Mouse (Mus musculus) splenic B cell, adult 2 months (primary cell): ENCODE measurements around the gene Ptprg.

Source experiments
- DNase-seq: peaks from one replicate; pipeline ENCODE4 v3.0.0-alpha.2; 2011; ENCODE audit warnings: low read depth, low spot score
- H3K27me3 ChIP-seq: 2 replicates; pipeline ENCODE4 v1.6.1; 2012; ENCODE audit warnings: mild to moderate bottlenecking, low read length, moderate library complexity, mixed read lengths; ENCODE audit not compliant: control insufficient read depth, poor library complexity, insufficient read depth, severe bottlenecking
- H3K36me3 ChIP-seq: 2 replicates; pipeline ENCODE4 v1.6.1; 2012; ENCODE audit warnings: mild to moderate bottlenecking, low read length, moderate library complexity, mixed read lengths; ENCODE audit not compliant: control insufficient read depth, poor library complexity, insufficient read depth, severe bottlenecking

Gene Ptprg

GRCm38 (mm10) chr14:11620314-11620713 lies 67.0 kb downstream of the Ptprg start:
- no peaks in the 10 kb centered on the region for H3K36me3 ChIP-seq
- H3K27me3 ChIP-seq, result no peaks in the 10 kb centered on the region
- DNase-seq, result no peak

- Histone ChIP-seq H3K36me3 (no peaks in the 10 kb centered on the region), H3K27me3 (no peaks in the 10 kb centered on the region)
- no peak for DNase-seq
Observed at GRCm38 (mm10) chr14:11620962-11621568, 67.7 kb downstream of the Ptprg start.

- H3K36me3 ChIP-seq, result no peaks in the 10 kb centered on the region
- H3K27me3 ChIP-seq, result no peaks in the 10 kb centered on the region
- DNase-seq, result no peak
Observed at GRCm38 (mm10) chr14:11623576-11623975, 70.2 kb downstream of the Ptprg start.

GRCm38 (mm10) chr14:11630736-11631135 lies 77.4 kb downstream of the Ptprg start:
- no peak for DNase-seq
- no peaks in the 10 kb centered on the region for H3K36me3 ChIP-seq
- no peaks in the 10 kb centered on the region for H3K27me3 ChIP-seq

GRCm38 (mm10) chr14:11631505-11631904 lies 78.2 kb downstream of the Ptprg start:
- Histone ChIP-seq H3K36me3 (no peaks in the 10 kb centered on the region), H3K27me3 (no peaks in the 10 kb centered on the region)
- no peak for DNase-seq

GRCm38 (mm10) chr14:11637673-11638072 lies 84.3 kb downstream of the Ptprg start:
- Histone ChIP-seq H3K36me3 (no peaks in the 10 kb centered on the region), H3K27me3 (no peaks in the 10 kb centered on the region)
- no peak for DNase-seq

GRCm38 (mm10) chr14:11639366-11639765 lies 86.0 kb downstream of the Ptprg start:
- DNase-seq, result no peak
- H3K36me3 ChIP-seq, result no peaks in the 10 kb centered on the region
- H3K27me3 ChIP-seq, result no peaks in the 10 kb centered on the region

- Histone ChIP-seq H3K36me3 (no peaks in the 10 kb centered on the region), H3K27me3 (no peaks in the 10 kb centered on the region)
- no peak for DNase-seq
Observed at GRCm38 (mm10) chr14:11640372-11640771, 87.0 kb downstream of the Ptprg start.

- H3K36me3 ChIP-seq, result no peaks in the 10 kb centered on the region
- no peaks in the 10 kb centered on the region for H3K27me3 ChIP-seq
- no peak for DNase-seq
Observed at GRCm38 (mm10) chr14:11640996-11641395, 87.7 kb downstream of the Ptprg start.

GRCm38 (mm10) chr14:11642977-11643376 lies 89.6 kb downstream of the Ptprg start:
- no peaks in the 10 kb centered on the region for H3K27me3 ChIP-seq
- no peaks in the 10 kb centered on the region for H3K36me3 ChIP-seq
- no peak for DNase-seq

GRCm38 (mm10) chr14:11657374-11657773 lies 104.0 kb downstream of the Ptprg start:
- no peak for DNase-seq
- no peaks in the 10 kb centered on the region for H3K27me3 ChIP-seq
- no peaks in the 10 kb centered on the region for H3K36me3 ChIP-seq

GRCm38 (mm10) chr14:11663661-11664215 lies 110.4 kb downstream of the Ptprg start:
- Histone ChIP-seq H3K36me3 (no peaks in the 10 kb centered on the region), H3K27me3 (no peaks in the 10 kb centered on the region)
- DNase-seq, result no peak

GRCm38 (mm10) chr14:11664302-11664701 lies 111.0 kb downstream of the Ptprg start:
- H3K27me3 ChIP-seq, result no peaks in the 10 kb centered on the region
- no peak for DNase-seq
- no peaks in the 10 kb centered on the region for H3K36me3 ChIP-seq

GRCm38 (mm10) chr14:11665046-11665445 lies 111.7 kb downstream of the Ptprg start:
- Histone ChIP-seq H3K27me3 (no peaks in the 10 kb centered on the region), H3K36me3 (no peaks in the 10 kb centered on the region)
- no peak for DNase-seq

GRCm38 (mm10) chr14:11667762-11668161 lies 114.4 kb downstream of the Ptprg start:
- Histone ChIP-seq H3K27me3 (no peaks in the 10 kb centered on the region), H3K36me3 (no peaks in the 10 kb centered on the region)
- DNase-seq, result no peak

- Histone ChIP-seq H3K36me3 (no peaks in the 10 kb centered on the region), H3K27me3 (no peaks in the 10 kb centered on the region)
- DNase-seq, result no peak
Observed at GRCm38 (mm10) chr14:11670847-11671246, 117.5 kb downstream of the Ptprg start.
